Mouse (Mus musculus) heart, embryonic 12.5 days (tissue): ENCODE measurements around the gene Sema4c. TPM values are rescaled to one million over a fixed set of nuclear protein-coding genes. Genes with fewer than 3 reads are reported as not detected.
A peak's percentile ranks its signal among the peaks of the same experiment; 100 is the strongest.

Experiments
- ATAC-seq: fragments of 200-750 bp; cut with Nextera tagmentation; 2 replicates; pipeline ENCODE4 v1.8.0; 2017; ENCODE audit warnings: moderate TSS enrichment, moderate library complexity; ENCODE audit not compliant: insufficient number of reproducible peaks, low FRiP score
- H3K27ac ChIP-seq: fragments of 300-500 bp; sonication (generic); 2 replicates; pipeline ENCODE4 v1.5.1; 2016; ENCODE audit warnings: mild to moderate bottlenecking, moderate library complexity; ENCODE audit not compliant: poor library complexity, severe bottlenecking
- H3K27me3 ChIP-seq: fragments of 300-500 bp; sonication (generic); replicated peaks from 2 replicates; pipeline ENCODE4 v1.6.1; 2016; ENCODE audit warnings: mild to moderate bottlenecking, moderate library complexity
- H3K36me3 ChIP-seq: fragments of 300-500 bp; sonication (generic); 2 replicates; pipeline ENCODE4 v1.6.1; 2016; ENCODE audit warnings: mild to moderate bottlenecking, moderate library complexity
- H3K4me1 ChIP-seq: fragments of 300-500 bp; sonication (generic); replicated peaks from 2 replicates; pipeline ENCODE4 v1.6.1; 2016; ENCODE audit warnings: mild to moderate bottlenecking
- H3K4me2 ChIP-seq: fragments of 300-500 bp; sonication (generic); 2 replicates; pipeline ENCODE4 v1.6.1; 2016; ENCODE audit warnings: mild to moderate bottlenecking, moderate library complexity
- H3K4me3 ChIP-seq: fragments of 300-500 bp; sonication (generic); 2 replicates; pipeline ENCODE4 v1.5.1; 2016; ENCODE audit warnings: mild to moderate bottlenecking
- H3K9ac ChIP-seq: fragments of 300-500 bp; sonication (generic); 2 replicates; pipeline ENCODE4 v1.6.1; 2016; ENCODE audit warnings: mild to moderate bottlenecking, moderate library complexity
- H3K9me3 ChIP-seq: fragments of 300-500 bp; sonication (generic); replicated peaks from 2 replicates; pipeline ENCODE4 v1.6.1; 2016; ENCODE audit warnings: mild to moderate bottlenecking, moderate library complexity
- WGBS: fragments of 180-500 bp; shearing (Covaris S2); methylation state at CpG from one replicate; pipeline ENCODE4 v1.1.7; 2016; 5-methylcytosine and 5-hydroxymethylcytosine counted together
- polyA plus RNA-seq: library from polyadenylated mRNA; unstranded; fragments of >200 nt; fragmentation: Nextera tagmentation; extraction: Ambion mirVana; gene quantifications from 2 replicates; pipeline ENCODE4 v1.2.1, GENCODE M21; 2016

The Sema4c gene
- polyA plus RNA-seq, 1 experiment from 2014 or later = 13.3 TPM

GRCm38 (mm10) chr1:36519626-36520025, 38.5 kb downstream of the Sema4c start:
- Histone ChIP-seq H3K9me3 (no peaks in the 10 kb centered on the region), H3K9ac (no peak overlapping the region), H3K4me1 (peaks cover 54% of the 10 kb centered on the region), H3K4me2 (no peak overlapping the region), H3K27me3 (no peaks in the 10 kb centered on the region), H3K27ac (no peak overlapping the region), H3K36me3 (peaks cover 79% of the 10 kb centered on the region), H3K4me3 (no peak overlapping the region)
- 80% methylated on average over 11 of the region's 11 CpGs for WGBS
- ATAC-seq = no peak

- H3K4me1 ChIP-seq = peaks cover 53% of the 10 kb centered on the region
- no peak for ATAC-seq
- no peaks in the 10 kb centered on the region for H3K9me3 ChIP-seq
- no peaks in the 10 kb centered on the region for H3K27me3 ChIP-seq
- H3K9ac ChIP-seq = 0 out of 2 replicates have a peak overlapping the region, but pooled peaks have one; percentile 31
- WGBS = 74% methylated on average over 3 of the region's 3 CpGs
- no peak overlapping the region for H3K4me2 ChIP-seq
- H3K27ac ChIP-seq = no peak overlapping the region
- H3K36me3 ChIP-seq = peaks cover 71% of the 10 kb centered on the region
- H3K4me3 ChIP-seq = no peak overlapping the region
Measured at GRCm38 (mm10) chr1:36518259-36518658, 39.9 kb downstream of the Sema4c start.

- Histone ChIP-seq H3K36me3 (peaks cover 29% of the 10 kb centered on the region), H3K9me3 (no peaks in the 10 kb centered on the region), H3K4me1 (peaks cover 44% of the 10 kb centered on the region), H3K4me3 (peak overlapping the region; percentile 86), H3K4me2 (peak overlapping the region; percentile 93), H3K27ac (no peak overlapping the region), H3K9ac (no peak overlapping the region; the same call in 1 of the 2 replicates), H3K27me3 (no peaks in the 10 kb centered on the region)
- WGBS = 62% methylated on average over 2 of the region's 2 CpGs
- ATAC-seq = no peak
Measured at GRCm38 (mm10) chr1:36513718-36514117, 44.4 kb downstream of the Sema4c start.

DNA sequence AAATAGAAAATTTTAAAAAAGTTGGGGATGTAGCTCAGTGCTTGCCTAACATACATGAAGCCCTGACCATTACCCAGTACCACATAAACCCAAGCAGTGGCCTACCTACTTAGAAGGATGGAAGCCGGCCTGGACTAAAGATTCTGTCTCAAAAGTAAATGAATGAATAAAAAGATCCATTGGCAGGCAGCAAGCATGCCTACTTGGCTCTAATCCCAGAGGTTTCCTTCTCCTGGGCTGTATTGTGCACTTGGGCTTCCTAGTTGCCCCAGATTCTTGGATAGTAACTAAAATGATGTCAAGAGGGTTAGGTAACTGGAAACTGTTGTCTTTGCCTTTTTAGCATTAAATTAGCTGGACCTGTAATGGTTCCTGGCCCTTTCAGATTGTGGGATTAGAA, 44.8 kb downstream of the Sema4c start:
- 11% methylated on average over 1 of the region's 1 CpGs for WGBS
- H3K27me3 ChIP-seq = no peaks in the 10 kb centered on the region
- H3K4me1 ChIP-seq = peaks cover 42% of the 10 kb centered on the region
- peak overlapping the region; percentile 93 for H3K4me2 ChIP-seq
- ATAC-seq = no peak
- H3K4me3 ChIP-seq = peak overlapping the region; percentile 86
- no peaks in the 10 kb centered on the region for H3K9me3 ChIP-seq
- H3K27ac ChIP-seq = no peak overlapping the region
- H3K9ac ChIP-seq = peak overlapping the region; percentile 86
- H3K36me3 ChIP-seq = peaks cover 25% of the 10 kb centered on the region; the same call in 1 of the 2 replicates

GRCm38 (mm10) chr1:36512966-36513280, 45.2 kb downstream of the Sema4c start:
- peak overlapping the region; percentile 86 for H3K9ac ChIP-seq
- H3K27ac ChIP-seq = peak overlapping the region; percentile 98
- H3K9me3 ChIP-seq = no peaks in the 10 kb centered on the region
- ATAC-seq = no peak
- 2% methylated on average over 16 of the region's 16 CpGs for WGBS
- H3K27me3 ChIP-seq = no peaks in the 10 kb centered on the region
- peaks cover 21% of the 10 kb centered on the region; the same call in 1 of the 2 replicates for H3K36me3 ChIP-seq
- peaks cover 38% of the 10 kb centered on the region for H3K4me1 ChIP-seq
- H3K4me2 ChIP-seq = peak overlapping the region; percentile 93
- H3K4me3 ChIP-seq = peak overlapping the region; percentile 86

DNA sequence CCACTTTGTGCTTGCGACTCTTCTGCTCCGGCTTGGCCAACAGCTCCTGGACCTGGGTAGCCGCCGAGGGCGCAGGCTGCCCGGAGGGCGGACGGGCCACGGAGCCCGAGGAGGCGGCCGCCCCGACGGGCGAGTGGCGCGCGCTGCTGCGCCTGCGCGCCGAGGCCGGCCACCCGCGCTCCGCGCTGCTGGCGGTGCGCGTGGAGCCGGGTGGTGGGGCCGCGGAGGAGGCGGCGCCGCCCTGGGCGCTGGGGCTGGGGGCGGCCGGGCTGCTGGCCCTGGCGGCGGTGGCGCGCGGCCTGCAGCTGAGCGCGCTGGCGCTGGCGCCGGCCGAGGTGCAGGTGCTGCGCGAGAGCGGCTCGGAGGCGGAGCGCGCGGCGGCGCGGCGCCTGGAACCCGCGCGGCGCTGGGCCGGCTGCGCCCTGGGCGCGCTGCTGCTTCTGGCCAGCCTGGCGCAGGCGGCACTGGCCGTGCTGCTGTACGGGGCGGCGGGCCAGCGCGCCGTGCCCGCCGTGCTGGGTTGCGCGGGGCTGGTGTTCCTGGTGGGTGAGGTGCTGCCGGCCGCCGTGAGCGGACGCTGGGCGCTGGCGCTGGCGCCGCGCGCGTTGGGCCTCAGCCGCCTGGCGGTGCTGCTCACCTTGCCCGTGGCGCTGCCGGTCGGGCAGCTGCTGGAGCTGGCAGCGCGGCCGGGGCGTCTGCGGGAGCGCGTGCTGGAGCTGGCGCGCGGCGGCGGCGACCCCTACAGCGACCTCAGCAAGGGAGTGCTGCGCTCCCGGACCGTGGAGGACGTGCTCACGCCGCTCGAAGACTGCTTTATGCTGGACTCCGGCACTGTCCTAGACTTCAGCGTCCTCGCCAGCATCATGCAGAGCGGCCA, 45.8 kb downstream of the Sema4c start:
- H3K4me2 ChIP-seq = peak overlapping the region; percentile 93
- no peaks in the 10 kb centered on the region for H3K27me3 ChIP-seq
- ATAC-seq = peak; percentile 71
- 13% methylated on average over 126 of the region's 126 CpGs for WGBS
- H3K4me3 ChIP-seq = peak overlapping the region; percentile 86
- peak overlapping the region; percentile 86 for H3K9ac ChIP-seq
- H3K9me3 ChIP-seq = no peaks in the 10 kb centered on the region
- peaks cover 33% of the 10 kb centered on the region for H3K4me1 ChIP-seq
- H3K27ac ChIP-seq = peak overlapping the region; percentile 98
- H3K36me3 ChIP-seq = peaks cover 22% of the 10 kb centered on the region

DNA sequence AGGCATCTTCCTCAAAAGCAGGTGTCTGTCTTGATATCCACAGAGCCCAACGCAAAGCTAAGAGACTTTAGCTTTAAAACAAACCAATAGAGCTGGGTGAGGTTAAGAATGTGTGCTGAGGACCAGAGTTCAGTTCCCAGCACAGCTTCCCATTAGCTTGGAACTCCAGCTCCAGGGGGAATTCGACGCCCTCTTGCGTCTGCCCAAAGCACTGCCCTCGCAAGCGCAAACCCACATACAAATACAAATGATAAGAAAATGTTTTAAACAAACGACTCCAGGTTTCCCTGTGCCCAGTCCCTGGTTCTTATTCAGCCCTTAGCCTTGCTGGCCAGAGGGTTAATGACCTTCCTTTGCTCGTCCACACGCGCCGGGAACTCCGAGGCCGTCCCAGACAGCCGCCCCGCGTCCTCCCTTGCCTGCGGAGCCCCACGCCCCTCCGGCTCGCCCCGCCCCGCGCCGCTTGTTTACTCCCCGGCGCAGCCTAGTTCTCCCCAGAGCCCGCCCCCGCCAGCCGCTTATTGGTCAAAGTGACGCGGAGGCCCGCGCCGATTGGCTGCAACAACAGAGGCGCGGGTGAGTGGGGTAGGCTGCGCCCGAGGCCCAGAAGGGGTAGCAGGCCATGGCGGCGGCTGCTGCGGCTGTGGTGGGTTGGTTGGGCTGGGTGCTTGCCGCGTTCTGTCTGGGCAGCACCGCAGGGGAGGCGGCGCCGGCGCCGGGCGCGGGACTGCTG, 46.7 kb downstream of the Sema4c start, which contains the start of gene Cnnm3:
Gene Cnnm3 (plus strand): TSS at position 579 of the 733 bp plus-strand sequence.
- Histone ChIP-seq H3K4me2 (peak within 1 kb of the TSS; percentile 93), H3K4me1 (peaks cover 30% of the 10 kb centered on the region), H3K36me3 (peaks cover 19% of the 10 kb centered on the region), H3K27ac (peak within 1 kb of the TSS; percentile 98), H3K9ac (peak within 1 kb of the TSS; percentile 86), H3K9me3 (no peaks in the 10 kb centered on the region), H3K27me3 (no peaks in the 10 kb centered on the region), H3K4me3 (peak within 1 kb of the TSS; percentile 86)
- ATAC-seq = peak; percentile 99
- under 1% methylated on average over 51 of the region's 51 CpGs for WGBS

DNA sequence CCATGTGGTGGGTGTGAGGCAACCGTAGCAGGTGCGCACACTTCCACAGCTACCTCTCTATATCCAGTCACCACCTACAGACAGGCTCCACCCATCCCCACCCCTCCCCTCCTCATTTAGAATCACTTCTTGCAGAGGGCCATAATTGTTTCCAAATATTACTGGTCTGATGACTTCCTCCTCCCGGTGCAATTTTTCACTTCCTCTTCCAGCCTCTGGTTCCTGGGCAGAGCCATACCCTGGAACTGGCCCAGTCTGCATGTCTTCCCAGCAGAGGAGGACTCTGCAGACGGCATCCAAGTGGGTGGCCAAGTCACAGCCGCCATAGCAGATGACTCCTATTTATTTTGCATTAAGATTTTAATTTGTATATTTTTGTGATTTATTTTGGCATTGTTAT, 49.9 kb downstream of the Sema4c start:
- peaks cover 4% of the 10 kb centered on the region for H3K4me1 ChIP-seq
- no peak overlapping the region for H3K4me3 ChIP-seq
- WGBS = 81% methylated on average over 5 of the region's 5 CpGs
- no peak overlapping the region for H3K9ac ChIP-seq
- peaks cover 22% of the 10 kb centered on the region for H3K36me3 ChIP-seq
- H3K9me3 ChIP-seq = no peaks in the 10 kb centered on the region
- no peak overlapping the region for H3K27ac ChIP-seq
- no peak for ATAC-seq
- no peaks in the 10 kb centered on the region for H3K27me3 ChIP-seq
- H3K4me2 ChIP-seq = no peak overlapping the region

- H3K9me3 ChIP-seq = no peaks in the 10 kb centered on the region
- H3K27me3 ChIP-seq = no peaks in the 10 kb centered on the region
- 0 out of 2 replicates have a peak overlapping the region, but pooled peaks have one; percentile 24 for H3K9ac ChIP-seq
- H3K4me1 ChIP-seq = peaks cover 2% of the 10 kb centered on the region; the same call in 1 of the 2 replicates
- no peak for ATAC-seq
- H3K4me2 ChIP-seq = no peak overlapping the region
- no peak overlapping the region for H3K27ac ChIP-seq
- peaks cover 26% of the 10 kb centered on the region for H3K36me3 ChIP-seq
- H3K4me3 ChIP-seq = no peak overlapping the region
- WGBS = 11% methylated on average over 3 of the region's 3 CpGs
Measured at GRCm38 (mm10) chr1:36501261-36501660, 56.9 kb downstream of the Sema4c start.
